Mouse (Mus musculus): ENCODE data around the gene Spdye4a. TPM values are rescaled to one million over a fixed set of nuclear protein-coding genes. Genes with fewer than 3 reads are reported as not detected.

The Spdye4a gene
- total and polyA plus RNA-seq, 3 experiments, result not detected

GRCm38 (mm10) chr5:143269363-143270150, 42.9 kb upstream of the Spdye4a start, which contains the start of gene Zfp316:
Gene Zfp316 (minus strand): TSS chr5:143270022.
- TF ChIP-seq CTCF (IDR thresholded peaks at IDR 0.05; ENCODE audit: low read depth, low read length), result no peak
- no peak for TF ChIP-seq GATA2 (IDR thresholded peaks at IDR 0.05; ENCODE audit: borderline replicate concordance, low read depth, low read length)
- TF ChIP-seq POLR2AphosphoS5 (IDR thresholded peaks at IDR 0.05; ENCODE audit: insufficient replicate concordance, low read depth, low read length), result no peak
- TF ChIP-seq GATA1 (IDR thresholded peaks at IDR 0.05; ENCODE audit: borderline replicate concordance, low read length), result no peak
- no peak for TF ChIP-seq TAL1 (conservative IDR thresholded peaks at IDR 0.05; ENCODE audit: low read depth, low read length)
- peak; percentile 52 for ATAC-seq (ENCODE audit: extremely low read depth, insufficient number of reproducible peaks, low FRiP score, poor library complexity, severe bottlenecking)
- peak; percentile 64 for DNase-seq (ENCODE audit: low spot score)
- Histone ChIP-seq H3K27me3 (ENCODE audit: insufficient read depth, low read length) (peaks cover 1% of the 10 kb centered on the region; the same call in 1 of the 2 replicates), H3K4me1 (ENCODE audit: insufficient read depth, low read depth, low read length) (peaks cover 74% of the 10 kb centered on the region), H3K9me3 (replicated peaks) (no peaks in the 10 kb centered on the region), H3K4me3 (ENCODE audit: low read depth, low read length) (peak within 1 kb of the TSS; percentile 85), H3K36me3 (replicated peaks) (peaks cover 22% of the 10 kb centered on the region)

GRCm38 (mm10) chr5:143268985-143269362, 42.3 kb upstream of the Spdye4a start:
- ATAC-seq (ENCODE audit: extremely low read depth, insufficient number of reproducible peaks, low FRiP score, poor library complexity, severe bottlenecking) (no peak), DNase-seq (ENCODE audit: low spot score) (no peak)
- TF ChIP-seq TAL1 (conservative IDR thresholded peaks at IDR 0.05; ENCODE audit: low read depth, low read length) (no peak), CTCF (IDR thresholded peaks at IDR 0.05; ENCODE audit: low read depth, low read length) (no peak), GATA1 (IDR thresholded peaks at IDR 0.05; ENCODE audit: borderline replicate concordance, low read length) (no peak), POLR2AphosphoS5 (IDR thresholded peaks at IDR 0.05; ENCODE audit: insufficient replicate concordance, low read depth, low read length) (no peak), GATA2 (IDR thresholded peaks at IDR 0.05; ENCODE audit: borderline replicate concordance, low read depth, low read length) (no peak)
- Histone ChIP-seq H3K4me3 (ENCODE audit: low read depth, low read length) (peak overlapping the region; percentile 85), H3K9me3 (replicated peaks) (no peaks in the 10 kb centered on the region), H3K4me1 (ENCODE audit: insufficient read depth, low read depth, low read length) (peaks cover 72% of the 10 kb centered on the region), H3K36me3 (replicated peaks) (peaks cover 28% of the 10 kb centered on the region), H3K27me3 (ENCODE audit: insufficient read depth, low read length) (no peaks in the 10 kb centered on the region; the same call in 1 of the 2 replicates)

- ATAC-seq (ENCODE audit: extremely low read depth, insufficient number of reproducible peaks, low FRiP score, poor library complexity, severe bottlenecking), result no peak
- Histone ChIP-seq H3K9me3 (replicated peaks) (no peaks in the 10 kb centered on the region), H3K4me3 (ENCODE audit: low read depth, low read length) (no peak overlapping the region), H3K4me1 (ENCODE audit: insufficient read depth, low read depth, low read length) (peaks cover 55% of the 10 kb centered on the region), H3K27me3 (ENCODE audit: insufficient read depth, low read length) (no peaks in the 10 kb centered on the region), H3K36me3 (replicated peaks) (peaks cover 48% of the 10 kb centered on the region)
- TF ChIP-seq TAL1 (conservative IDR thresholded peaks at IDR 0.05; ENCODE audit: low read depth, low read length) (no peak), CTCF (IDR thresholded peaks at IDR 0.05; ENCODE audit: low read depth, low read length) (no peak), POLR2AphosphoS5 (IDR thresholded peaks at IDR 0.05; ENCODE audit: insufficient replicate concordance, low read depth, low read length) (no peak), GATA2 (IDR thresholded peaks at IDR 0.05; ENCODE audit: borderline replicate concordance, low read depth, low read length) (no peak), GATA1 (IDR thresholded peaks at IDR 0.05; ENCODE audit: borderline replicate concordance, low read length) (no peak)
- DNase-seq (ENCODE audit: low spot score), result no peak
Observed at GRCm38 (mm10) chr5:143266794-143267193, 40.1 kb upstream of the Spdye4a start.

GRCm38 (mm10) chr5:143265409-143265808, 38.7 kb upstream of the Spdye4a start:
- Histone ChIP-seq H3K4me3 (ENCODE audit: low read depth, low read length) (no peak overlapping the region), H3K9me3 (replicated peaks) (no peaks in the 10 kb centered on the region), H3K36me3 (replicated peaks) (peaks cover 55% of the 10 kb centered on the region), H3K27me3 (ENCODE audit: insufficient read depth, low read length) (no peaks in the 10 kb centered on the region), H3K4me1 (ENCODE audit: insufficient read depth, low read depth, low read length) (peaks cover 41% of the 10 kb centered on the region)
- ATAC-seq (ENCODE audit: extremely low read depth, insufficient number of reproducible peaks, low FRiP score, poor library complexity, severe bottlenecking) (no peak), DNase-seq (ENCODE audit: low spot score) (no peak)
- no peak for TF ChIP-seq TAL1 (conservative IDR thresholded peaks at IDR 0.05; ENCODE audit: low read depth, low read length)
- no peak for TF ChIP-seq GATA1 (IDR thresholded peaks at IDR 0.05; ENCODE audit: borderline replicate concordance, low read length)
- TF ChIP-seq POLR2AphosphoS5 (IDR thresholded peaks at IDR 0.05; ENCODE audit: insufficient replicate concordance, low read depth, low read length), result no peak
- TF ChIP-seq GATA2 (IDR thresholded peaks at IDR 0.05; ENCODE audit: borderline replicate concordance, low read depth, low read length), result no peak
- TF ChIP-seq CTCF (IDR thresholded peaks at IDR 0.05; ENCODE audit: low read depth, low read length), result no peak

- DNase-seq (ENCODE audit: low spot score), result no peak
- no peaks in the 10 kb centered on the region for H3K27me3 ChIP-seq (ENCODE audit: insufficient read depth, low read length)
- H3K36me3 ChIP-seq (replicated peaks), result peaks cover 62% of the 10 kb centered on the region
- TF ChIP-seq GATA1 (IDR thresholded peaks at IDR 0.05; ENCODE audit: borderline replicate concordance, low read length), result no peak
- TF ChIP-seq TAL1 (conservative IDR thresholded peaks at IDR 0.05; ENCODE audit: low read depth, low read length), result no peak
- TF ChIP-seq POLR2AphosphoS5 (IDR thresholded peaks at IDR 0.05; ENCODE audit: insufficient replicate concordance, low read depth, low read length), result no peak
- TF ChIP-seq CTCF (IDR thresholded peaks at IDR 0.05; ENCODE audit: low read depth, low read length), result no peak
- no peak for TF ChIP-seq GATA2 (IDR thresholded peaks at IDR 0.05; ENCODE audit: borderline replicate concordance, low read depth, low read length)
- H3K4me3 ChIP-seq (ENCODE audit: low read depth, low read length), result no peak overlapping the region
- H3K4me1 ChIP-seq (ENCODE audit: insufficient read depth, low read depth, low read length), result peaks cover 35% of the 10 kb centered on the region
- ATAC-seq (ENCODE audit: extremely low read depth, insufficient number of reproducible peaks, low FRiP score, poor library complexity, severe bottlenecking), result no peak
- no peaks in the 10 kb centered on the region for H3K9me3 ChIP-seq (replicated peaks)
Observed at GRCm38 (mm10) chr5:143264689-143265088, 38.0 kb upstream of the Spdye4a start.

- no peak for ATAC-seq (ENCODE audit: extremely low read depth, insufficient number of reproducible peaks, low FRiP score, poor library complexity, severe bottlenecking)
- peaks cover 86% of the 10 kb centered on the region for H3K36me3 ChIP-seq (replicated peaks)
- no peaks in the 10 kb centered on the region for H3K9me3 ChIP-seq (replicated peaks)
- no peak overlapping the region for H3K4me3 ChIP-seq (ENCODE audit: low read depth, low read length)
- peaks cover 13% of the 10 kb centered on the region for H3K4me1 ChIP-seq (ENCODE audit: insufficient read depth, low read depth, low read length)
- no peaks in the 10 kb centered on the region for H3K27me3 ChIP-seq (ENCODE audit: insufficient read depth, low read length)
- TF ChIP-seq GATA1 (IDR thresholded peaks at IDR 0.05; ENCODE audit: borderline replicate concordance, low read length) (no peak), TAL1 (conservative IDR thresholded peaks at IDR 0.05; ENCODE audit: low read depth, low read length) (no peak), GATA2 (IDR thresholded peaks at IDR 0.05; ENCODE audit: borderline replicate concordance, low read depth, low read length) (no peak), CTCF (IDR thresholded peaks at IDR 0.05; ENCODE audit: low read depth, low read length) (no peak), POLR2AphosphoS5 (IDR thresholded peaks at IDR 0.05; ENCODE audit: insufficient replicate concordance, low read depth, low read length) (no peak)
- no peak for DNase-seq (ENCODE audit: low spot score)
Observed at GRCm38 (mm10) chr5:143261636-143262035, 34.9 kb upstream of the Spdye4a start.

All from G1E (cell line).